Mouse (Mus musculus) ES-Bruce4 (cell line): ENCODE results near the gene Tnip1. TPM values are rescaled to one million over a fixed set of nuclear protein-coding genes. Genes with fewer than 3 reads are reported as not detected.

Source experiments
- H3K27ac ChIP-seq: 2 replicates; pipeline ENCODE4 v1.5.1; 2012; ENCODE audit warnings: low read length, inconsistent platforms; ENCODE audit not compliant: insufficient read depth
- H3K27me3 ChIP-seq: 2 replicates; pipeline ENCODE4 v1.6.1; 2012; ENCODE audit warnings: mild to moderate bottlenecking, low read length, inconsistent platforms; ENCODE audit not compliant: control insufficient read depth, poor library complexity, insufficient read depth, severe bottlenecking
- H3K36me3 ChIP-seq: 2 replicates; pipeline ENCODE4 v1.6.1; 2012; ENCODE audit warnings: inconsistent platforms, mild to moderate bottlenecking, low read length, moderate library complexity; ENCODE audit not compliant: control insufficient read depth, poor library complexity, insufficient read depth, severe bottlenecking
- H3K4me1 ChIP-seq: one replicate; pipeline ENCODE4 v1.8.1; 2011; ENCODE audit warnings: low read length; ENCODE audit not compliant: control insufficient read depth, insufficient read depth
- H3K4me3 ChIP-seq: 2 replicates; pipeline ENCODE4 v1.5.1; 2011; ENCODE audit warnings: low read depth, mild to moderate bottlenecking, low read length
- H3K9ac ChIP-seq: 2 replicates; pipeline ENCODE4 v1.6.1; 2012; ENCODE audit warnings: low read depth, mild to moderate bottlenecking, inconsistent platforms; ENCODE audit not compliant: poor library complexity, severe bottlenecking
- H3K9me3 ChIP-seq: replicated peaks from 2 replicates; pipeline ENCODE4 v1.6.1; 2012; ENCODE audit warnings: mild to moderate bottlenecking, low read length, inconsistent platforms; ENCODE audit not compliant: control insufficient read depth, poor library complexity, insufficient read depth, severe bottlenecking
- CTCF ChIP-seq: IDR thresholded peaks from one replicate; pipeline ENCODE4 v1.8.1; 2011; ENCODE audit warnings: low read depth, low read length
- EP300 ChIP-seq: IDR thresholded peaks from 2 replicates; pipeline ENCODE4 v1.6.1; 2011; ENCODE audit warnings: low read depth, low read length; ENCODE audit not compliant: insufficient read depth
- POLR2A ChIP-seq: IDR thresholded peaks from one replicate; pipeline ENCODE4 v1.8.1; 2011; ENCODE audit warnings: low read length; ENCODE audit not compliant: insufficient read depth
- polyA plus RNA-seq: library from polyadenylated mRNA; stranded (reverse); fragments of >200 nt; gene quantifications from 2 replicates; pipeline ENCODE4 v1.2.4, GENCODE M21; 2011; ENCODE audit warnings: low read depth; ENCODE audit not compliant: missing spikeins, insufficient read depth, insufficient read length

The Tnip1 gene
- polyA plus RNA-seq, 1 experiment, result 33.2 TPM

DNA sequence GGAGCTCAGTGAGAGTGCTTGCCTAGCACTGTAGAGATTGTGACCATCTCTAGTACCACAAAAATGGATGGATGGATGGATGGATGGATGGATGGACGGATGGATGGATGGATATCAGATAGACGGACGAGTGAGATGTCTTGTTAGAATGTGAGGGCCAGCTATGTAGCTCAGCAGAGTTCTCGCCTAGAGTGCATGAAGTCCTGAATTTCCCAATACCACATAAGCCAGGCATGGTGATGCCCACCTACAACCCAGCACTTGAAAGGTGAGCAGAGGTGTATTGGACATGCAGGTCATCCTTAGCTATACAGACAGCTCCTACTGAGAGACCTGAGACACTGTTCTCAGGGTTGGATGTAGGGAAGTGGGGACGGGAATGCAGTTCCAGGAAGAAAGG, 71.4 kb downstream of the Tnip1 start:
- no peak for TF ChIP-seq CTCF
- no peak for TF ChIP-seq POLR2A
- no peak for TF ChIP-seq EP300
- Histone ChIP-seq H3K4me3 (no peak overlapping the region), H3K9ac (no peak overlapping the region), H3K9me3 (no peaks in the 10 kb centered on the region), H3K27ac (no peak overlapping the region), H3K4me1 (no peaks in the 10 kb centered on the region), H3K27me3 (no peaks in the 10 kb centered on the region), H3K36me3 (no peaks in the 10 kb centered on the region)

DNA sequence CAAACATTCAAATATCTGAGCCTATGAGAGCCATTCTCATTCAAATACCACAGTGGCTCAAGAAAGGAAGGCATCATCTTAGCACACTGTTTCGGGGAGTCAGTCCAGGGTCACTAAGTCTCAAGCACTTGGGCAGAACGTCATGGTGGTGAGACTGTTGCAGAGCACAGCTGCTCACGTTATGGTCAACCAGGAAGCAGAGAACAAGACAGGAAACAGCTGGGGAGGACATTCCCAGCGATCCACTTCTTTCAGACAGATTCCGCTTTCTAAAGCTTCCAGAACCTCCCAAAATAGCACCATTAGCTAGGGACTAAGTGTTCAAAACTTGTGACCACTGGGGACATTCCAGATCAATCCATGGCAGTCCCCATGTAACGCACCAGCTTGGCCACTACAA, 74.8 kb downstream of the Tnip1 start:
- Histone ChIP-seq H3K27ac (no peak overlapping the region), H3K4me1 (peaks cover 2% of the 10 kb centered on the region), H3K4me3 (no peak overlapping the region), H3K9ac (no peak overlapping the region), H3K27me3 (no peaks in the 10 kb centered on the region), H3K9me3 (no peaks in the 10 kb centered on the region), H3K36me3 (no peaks in the 10 kb centered on the region)
- TF ChIP-seq POLR2A (no peak), CTCF (no peak), EP300 (no peak)

DNA sequence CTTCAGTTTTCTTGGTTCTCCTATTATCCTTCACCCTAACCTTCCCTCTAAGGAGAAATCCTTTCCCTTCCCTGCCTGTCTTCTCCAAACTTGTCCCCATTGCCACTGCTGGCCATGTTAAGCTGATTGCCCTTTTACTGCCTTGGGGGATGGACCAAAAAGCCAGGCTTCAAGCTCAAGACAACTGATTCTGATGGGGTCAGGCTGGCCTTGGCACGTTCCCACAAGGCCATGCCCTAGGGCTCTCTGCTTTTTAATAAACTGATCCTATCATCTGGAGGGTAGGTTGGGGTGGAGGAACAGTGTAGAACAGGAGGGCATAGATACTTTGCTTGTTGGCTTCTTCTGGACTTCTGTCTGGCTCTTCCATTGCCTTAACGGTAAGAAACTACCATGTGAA, 77.3 kb downstream of the Tnip1 start:
- H3K9me3 ChIP-seq, result no peaks in the 10 kb centered on the region
- no peak overlapping the region for H3K9ac ChIP-seq
- no peak overlapping the region for H3K4me3 ChIP-seq
- H3K4me1 ChIP-seq, result peaks cover 2% of the 10 kb centered on the region
- TF ChIP-seq EP300 (no peak), CTCF (no peak), POLR2A (no peak)
- no peak overlapping the region for H3K27ac ChIP-seq
- H3K36me3 ChIP-seq, result no peaks in the 10 kb centered on the region
- no peaks in the 10 kb centered on the region for H3K27me3 ChIP-seq

DNA sequence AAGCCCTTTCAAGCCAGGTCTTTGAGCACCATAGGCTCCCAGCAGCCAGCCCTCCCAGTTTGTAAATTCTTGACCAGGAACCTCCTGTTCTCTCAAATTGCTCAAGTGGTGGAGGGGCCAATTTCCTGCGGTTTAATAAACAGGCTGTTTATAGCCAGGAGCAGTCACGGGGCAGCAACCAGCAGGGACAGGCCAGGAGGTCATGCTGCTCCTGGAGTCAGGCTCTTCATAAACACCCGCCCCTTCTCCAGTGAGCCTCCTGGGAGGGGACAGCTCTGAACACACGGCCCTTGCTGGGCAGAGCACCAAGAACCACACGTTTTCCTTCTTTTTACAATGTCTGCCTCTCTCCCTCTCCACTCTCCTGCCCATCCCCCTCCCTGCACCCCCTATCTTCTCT, 77.8 kb downstream of the Tnip1 start:
- TF ChIP-seq EP300 (no peak), POLR2A (no peak), CTCF (no peak)
- H3K27me3 ChIP-seq, result no peaks in the 10 kb centered on the region
- no peak overlapping the region for H3K9ac ChIP-seq
- H3K36me3 ChIP-seq, result no peaks in the 10 kb centered on the region
- H3K27ac ChIP-seq, result no peak overlapping the region
- H3K4me3 ChIP-seq, result no peak overlapping the region
- H3K9me3 ChIP-seq, result no peaks in the 10 kb centered on the region
- H3K4me1 ChIP-seq, result peaks cover 2% of the 10 kb centered on the region

DNA sequence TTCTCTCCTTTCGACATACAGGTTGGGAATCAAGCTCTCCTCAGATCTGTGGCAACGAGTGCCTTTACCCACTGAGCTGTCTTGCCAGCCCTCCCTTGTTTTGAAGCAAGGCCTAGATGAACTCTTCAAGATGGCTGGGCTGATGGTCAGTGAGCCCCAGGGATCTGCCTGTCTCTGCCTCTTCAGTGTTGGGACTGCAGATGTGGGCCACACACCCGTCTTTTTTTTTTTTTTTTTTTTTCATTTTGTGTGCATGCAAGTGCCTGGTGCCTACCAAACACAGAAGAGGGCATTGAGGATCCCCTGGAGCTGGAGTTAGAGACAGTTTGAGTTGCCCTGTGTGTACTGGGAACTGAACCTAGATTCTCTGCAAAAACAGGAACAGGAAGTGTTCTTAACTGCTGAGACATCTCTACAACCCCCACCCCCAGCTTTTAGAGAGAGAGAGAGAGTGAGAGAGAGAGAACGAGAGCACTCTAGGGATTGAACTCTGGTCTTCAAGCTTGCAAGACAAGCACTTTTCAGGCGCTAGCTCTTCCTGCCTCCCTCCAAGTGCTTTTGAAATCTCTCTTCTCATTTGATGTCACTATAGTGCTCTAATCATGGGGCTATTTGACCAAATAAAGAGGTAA, 78.4 kb downstream of the Tnip1 start:
- H3K27me3 ChIP-seq, result no peaks in the 10 kb centered on the region
- peaks cover 2% of the 10 kb centered on the region for H3K4me1 ChIP-seq
- no peaks in the 10 kb centered on the region for H3K9me3 ChIP-seq
- no peak overlapping the region for H3K27ac ChIP-seq
- H3K36me3 ChIP-seq, result no peaks in the 10 kb centered on the region
- H3K4me3 ChIP-seq, result no peak overlapping the region
- no peak overlapping the region for H3K9ac ChIP-seq
- no peak for TF ChIP-seq POLR2A
- TF ChIP-seq EP300, result no peak
- no peak for TF ChIP-seq CTCF

DNA sequence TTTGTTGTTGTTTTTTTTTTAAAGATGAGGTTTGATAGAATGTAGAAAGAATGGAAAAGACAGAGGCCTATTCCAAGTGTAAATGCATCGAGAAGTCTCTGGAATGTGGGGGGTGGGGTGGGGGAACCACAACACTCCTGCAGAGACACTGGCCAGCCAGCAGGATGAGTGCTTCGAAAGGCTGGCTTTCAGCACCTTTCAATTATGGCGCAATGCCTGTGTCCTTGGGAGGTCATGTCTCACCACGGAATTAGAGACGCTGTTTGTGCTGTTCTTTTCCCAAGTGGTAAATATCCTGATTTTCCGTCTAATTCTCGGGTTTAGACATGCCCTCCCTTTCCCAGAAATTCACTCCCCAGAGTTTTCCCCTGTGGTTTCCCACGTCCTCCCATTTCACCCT, 80.0 kb downstream of the Tnip1 start:
- Histone ChIP-seq H3K27ac (no peak overlapping the region), H3K27me3 (no peaks in the 10 kb centered on the region), H3K4me1 (peaks cover 2% of the 10 kb centered on the region), H3K9me3 (no peaks in the 10 kb centered on the region), H3K9ac (peak overlapping the region; percentile 18; the same call in 1 of the 2 replicates), H3K4me3 (no peak overlapping the region), H3K36me3 (no peaks in the 10 kb centered on the region)
- TF ChIP-seq POLR2A (no peak), CTCF (no peak), EP300 (no peak)
